Mouse (Mus musculus) left cerebral cortex, postnatal 14 days (tissue): ENCODE results near the gene Slc7a11. TPM values are rescaled to one million over a fixed set of nuclear protein-coding genes. Genes with fewer than 3 reads are reported as not detected.

ENCODE experiments used
- DNase-seq, 2 experiments: peaks; one replicate each; pipeline ENCODE4 v3.0.0; 2021 to 2022; ENCODE audit warnings: low spot score in 2 of 2, mixed read lengths in 1 of 2
- intact Hi-C: fragments of 180-260 bp; cut with DNase I; formaldehyde crosslinking; loops from one replicate; pipeline ENCODE4 v1.15.1; 2025
- total RNA-seq, 2 experiments: library from RNA; stranded (reverse); gene quantifications; 2 replicates each; pipeline ENCODE4 v1.2.3; 2021

Slc7a11 gene
- total RNA-seq, 2 experiments from 2014 or later = 20.7 to 22.6 TPM

- intact Hi-C loops = no loop called here
These were observed 21.7 kb downstream of the Slc7a11 start for GRCm38 (mm10) chr3:50421480-50422277.

DNA sequence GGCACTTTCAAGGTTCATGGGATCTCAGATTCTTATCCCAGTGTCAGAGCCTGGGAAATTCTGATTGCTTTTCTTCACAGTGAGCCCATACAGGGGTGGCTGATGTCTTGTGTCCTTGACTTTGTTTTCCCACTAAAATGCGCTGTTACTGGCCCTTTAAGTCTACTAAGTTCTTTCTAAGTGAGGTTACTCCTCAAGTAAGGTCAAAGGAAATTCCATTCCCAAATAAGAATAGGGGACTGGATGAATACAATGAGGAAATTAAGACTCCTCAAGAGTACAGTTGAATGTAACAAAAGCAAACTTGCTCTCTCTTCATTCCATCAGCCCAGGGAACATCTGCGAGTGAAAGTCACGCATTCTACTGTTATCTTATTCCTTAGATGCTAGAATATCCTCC is 24.3 kb downstream of the Slc7a11 start:
- no peak for DNase-seq
- intact Hi-C loops = no loop called here

More at GRCm38 (mm10) chr3:50421480-50422277, 21.7 kb downstream of the Slc7a11 start:
- peak; percentile 43 to 47 for DNase-seq

DNA sequence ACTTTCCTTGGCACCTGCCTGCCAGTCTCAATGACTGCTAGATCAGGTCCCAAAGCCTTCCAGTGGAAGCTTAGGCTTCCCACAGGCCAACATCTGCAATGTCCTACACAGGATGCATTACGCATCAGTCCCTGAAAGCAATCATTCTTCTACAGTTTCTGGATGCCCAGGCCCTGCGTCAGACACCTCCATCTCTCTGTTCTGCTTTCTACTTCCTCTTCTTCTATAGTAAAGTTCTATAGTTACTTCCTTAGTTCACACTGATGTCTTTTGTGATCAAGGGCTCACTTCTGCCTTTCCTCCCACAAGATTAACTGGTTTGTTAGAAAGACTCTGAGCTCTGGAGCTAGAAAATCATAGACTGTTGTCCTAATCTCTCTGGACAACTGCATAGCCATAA is 36.6 kb downstream of the Slc7a11 start:
- intact Hi-C loops = no loop called here
- no peak for DNase-seq

DNA sequence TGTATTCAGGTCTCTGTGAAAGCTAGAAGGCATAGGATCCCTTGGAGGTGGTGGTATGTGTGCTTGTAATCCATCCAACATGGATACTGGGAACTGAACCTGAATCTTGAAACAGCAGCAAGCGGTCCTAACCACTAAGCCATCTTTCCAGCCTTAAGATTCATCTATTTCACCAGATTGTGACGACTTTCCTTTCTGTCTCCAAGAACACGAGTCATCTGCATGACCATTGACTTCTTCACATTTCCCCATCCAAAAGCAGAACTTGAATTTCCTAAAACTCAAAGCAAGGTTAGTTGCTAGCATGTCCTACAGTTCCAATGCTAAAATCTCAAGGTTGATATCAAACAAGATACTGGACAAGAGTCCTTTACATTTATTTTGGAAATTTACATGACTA is 37.5 kb downstream of the Slc7a11 start:
- intact Hi-C loops = no loop called here
- DNase-seq = no peak

GRCm38 (mm10) chr3:50388786-50389185 is 54.6 kb downstream of the Slc7a11 start:
- intact Hi-C loops = no loop called here

DNA sequence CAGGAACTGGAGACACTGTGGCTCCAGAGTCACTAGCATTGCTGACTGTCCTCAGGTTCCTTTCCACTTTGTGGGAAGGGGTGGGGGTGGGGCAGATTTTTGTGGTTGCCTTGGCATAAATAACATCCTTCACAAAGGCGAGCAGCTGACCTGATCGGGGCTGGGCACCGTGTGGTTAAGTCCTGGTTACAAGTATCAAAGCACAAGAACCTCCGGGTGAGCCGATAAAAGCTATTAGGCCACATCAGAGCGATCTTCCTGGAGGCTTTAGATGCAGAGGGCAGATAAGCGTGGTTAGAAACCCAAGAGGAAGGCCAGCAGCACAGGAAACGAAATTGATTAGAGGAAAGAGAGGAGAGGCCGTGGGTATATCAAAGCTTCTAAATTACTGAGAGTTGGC is 55.1 kb downstream of the Slc7a11 start:
- no peak for DNase-seq
- intact Hi-C loops = no loop called here

More at GRCm38 (mm10) chr3:50388786-50389185, 54.6 kb downstream of the Slc7a11 start:
- DNase-seq = no peak

DNA sequence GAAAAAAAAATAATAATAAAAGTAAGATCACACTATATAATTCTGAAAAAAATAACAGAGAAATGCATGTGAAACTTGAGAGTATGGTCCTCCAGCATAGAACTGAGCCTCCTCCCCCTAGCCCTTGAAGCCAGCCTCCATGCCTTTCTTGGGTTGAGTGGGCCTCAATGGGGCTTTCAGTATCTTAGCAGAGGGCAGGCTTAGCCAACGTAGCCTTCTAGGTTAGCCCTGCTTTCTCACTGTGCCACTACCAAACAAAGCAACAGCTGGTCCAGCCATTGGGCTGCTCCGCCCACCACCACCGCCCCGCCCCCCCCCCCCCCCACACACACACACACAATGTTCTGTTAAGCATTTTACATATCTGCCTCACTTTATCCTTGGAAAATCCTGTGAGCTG is 56.1 kb downstream of the Slc7a11 start:
- intact Hi-C loops = no loop called here

DNA sequence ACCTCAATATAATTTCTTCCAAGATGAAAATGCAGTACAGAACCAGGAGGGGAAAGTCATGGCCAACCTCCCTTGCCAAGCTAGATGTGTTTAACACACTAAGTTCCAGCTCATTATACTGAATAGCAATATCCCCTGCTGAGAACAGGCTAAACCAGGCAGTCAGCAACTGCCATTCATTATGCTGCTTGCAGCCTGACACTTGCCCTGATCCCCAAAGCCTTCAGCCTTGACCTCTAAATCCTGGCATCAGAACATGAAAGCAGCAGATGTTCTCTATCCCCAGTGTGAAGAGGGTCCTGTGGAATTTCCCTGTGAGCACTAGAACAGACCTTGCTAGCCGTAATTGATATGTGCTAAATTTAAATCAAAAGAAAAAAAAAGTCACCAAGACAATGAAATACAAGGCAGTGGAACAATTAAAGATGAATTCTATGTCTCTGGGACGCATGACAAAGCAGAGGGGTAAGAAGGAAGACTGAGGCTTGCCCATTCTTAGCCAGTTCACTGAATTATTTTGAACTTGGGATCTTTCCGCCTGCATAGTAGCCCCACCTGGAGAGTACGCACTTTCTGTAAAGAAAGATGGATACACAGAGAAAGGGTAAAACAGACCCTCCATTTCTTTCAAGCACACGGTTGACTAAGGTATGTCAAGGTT is 56.7 kb downstream of the Slc7a11 start:
- intact Hi-C loops = no loop called here
- DNase-seq = no peak

More for the DNA sequence above, 56.1 kb downstream of the Slc7a11 start:
- DNase-seq = no peak

DNA sequence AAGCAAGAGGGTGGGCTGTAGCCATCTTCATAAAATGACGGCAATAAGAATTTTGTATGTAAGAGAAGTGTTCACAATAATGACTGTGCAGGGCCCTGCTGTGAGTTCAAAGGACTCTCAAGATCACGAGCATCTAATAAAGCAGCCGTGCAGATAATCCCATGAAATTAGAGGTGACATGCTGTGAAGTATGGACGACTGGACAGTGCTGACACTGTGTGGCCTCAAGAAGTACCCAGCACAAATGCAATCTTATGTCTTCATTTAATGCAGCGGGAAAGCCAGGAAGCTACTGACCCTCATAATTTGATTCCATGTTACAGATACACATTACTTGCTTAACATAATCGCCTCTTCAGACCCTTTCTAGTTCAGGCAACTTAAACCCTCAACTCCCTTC is 57.3 kb downstream of the Slc7a11 start:
- intact Hi-C loops = no loop called here
- no peak for DNase-seq

GRCm38 (mm10) chr3:50382729-50383128 is 60.7 kb downstream of the Slc7a11 start:
- DNase-seq = no peak
- intact Hi-C loops = loop anchor here (5.0 kb wide), 1 partner anchor 525 kb away; no protein-coding TSS in a partner anchor

DNA sequence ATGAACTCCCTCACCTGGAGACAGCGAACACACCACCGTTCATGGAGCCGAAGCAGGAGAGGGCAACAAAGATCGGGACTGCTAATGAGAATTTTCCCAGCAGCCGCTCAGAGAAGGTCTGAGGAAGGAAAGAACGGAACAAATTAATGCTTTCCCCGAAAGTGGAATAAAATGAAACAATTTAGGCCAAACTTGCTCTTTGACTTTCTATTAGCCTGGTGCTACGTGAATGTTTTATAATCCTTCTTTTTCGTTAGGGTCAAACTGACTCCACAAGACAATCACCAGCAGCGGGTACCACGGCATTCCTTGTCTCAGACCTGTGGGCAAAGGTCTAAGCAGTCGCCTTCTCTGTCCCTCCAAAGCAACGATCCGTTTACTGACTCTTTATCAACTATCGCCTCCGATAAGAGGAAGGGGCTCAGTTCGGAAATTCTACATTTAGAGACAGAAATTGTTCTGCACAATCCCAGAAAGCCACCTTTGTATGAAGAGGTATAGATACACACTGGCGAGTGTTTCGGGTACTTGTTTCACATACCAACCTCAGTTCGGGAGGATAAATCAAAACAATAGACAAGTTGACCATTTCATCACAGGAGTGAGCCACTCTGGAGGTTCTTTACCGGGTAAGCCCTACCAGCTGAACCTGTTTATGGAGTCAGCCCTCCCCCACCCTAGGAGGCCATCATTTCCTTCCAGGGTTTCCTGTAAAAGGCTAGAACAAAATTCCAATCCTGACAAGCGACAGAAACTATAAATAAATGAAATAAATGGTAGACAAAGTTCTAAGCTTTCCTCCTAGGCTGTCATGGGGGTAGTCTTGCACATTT is 61.3 kb downstream of the Slc7a11 start:
- intact Hi-C loops = loop anchor here (2.0 to 5.0 kb wide), 2 partner anchors 77 to 525 kb away; no protein-coding TSS in a partner anchor
- DNase-seq = no peak

DNA sequence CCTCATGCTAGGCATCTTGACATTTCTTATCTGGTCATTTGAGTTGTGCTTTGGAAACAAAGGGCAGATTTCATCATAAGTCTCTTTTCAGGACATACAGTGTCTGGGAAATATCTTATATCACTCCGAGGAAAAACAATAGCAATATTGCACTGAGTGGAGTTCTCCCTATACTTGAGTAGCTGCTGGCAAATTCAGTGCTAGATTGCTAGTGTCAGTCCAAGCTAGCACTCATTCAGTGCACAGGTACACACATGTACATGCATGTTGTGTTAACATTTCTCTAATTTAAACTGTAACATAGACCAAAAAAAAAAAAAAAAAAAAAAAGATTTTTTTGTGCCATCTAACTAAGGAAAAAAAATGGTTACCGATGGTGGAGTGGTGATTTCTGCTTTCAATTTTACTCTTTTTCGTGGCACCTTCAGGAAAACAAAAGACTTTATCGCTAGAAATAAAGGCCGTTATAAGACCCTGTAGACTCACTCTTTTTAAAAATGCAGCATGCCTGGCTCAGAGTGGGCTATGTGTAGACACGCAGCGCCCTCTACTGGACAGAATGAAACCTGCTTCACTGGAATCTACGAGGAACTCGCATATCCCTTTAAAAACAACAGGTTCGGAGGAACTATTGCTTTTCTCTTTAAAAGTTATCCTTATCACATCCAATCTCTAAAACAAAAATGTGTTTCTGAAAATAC is 62.1 kb downstream of the Slc7a11 start:
- intact Hi-C loops = loop anchor here (2.0 to 5.0 kb wide), 2 partner anchors 77 to 526 kb away; no protein-coding TSS in a partner anchor
- DNase-seq = peak; percentile 91 to 95

- no peak for DNase-seq
- intact Hi-C loops = loop anchor here (2.0 to 5.0 kb wide), 4 partner anchors 75 to 1288 kb away; no protein-coding TSS in a partner anchor
These were observed 63.5 kb downstream of the Slc7a11 start for GRCm38 (mm10) chr3:50379942-50380341.

- intact Hi-C loops = loop anchor here (5.0 kb wide), 2 partner anchors 747 to 1283 kb away; no protein-coding TSS in a partner anchor
- DNase-seq = peak; percentile 12 to 23
These were observed 67.9 kb downstream of the Slc7a11 start for GRCm38 (mm10) chr3:50375477-50375876.

- intact Hi-C loops = no loop called here
- DNase-seq = no peak
These were observed 73.6 kb downstream of the Slc7a11 start for GRCm38 (mm10) chr3:50369791-50370190.

DNA sequence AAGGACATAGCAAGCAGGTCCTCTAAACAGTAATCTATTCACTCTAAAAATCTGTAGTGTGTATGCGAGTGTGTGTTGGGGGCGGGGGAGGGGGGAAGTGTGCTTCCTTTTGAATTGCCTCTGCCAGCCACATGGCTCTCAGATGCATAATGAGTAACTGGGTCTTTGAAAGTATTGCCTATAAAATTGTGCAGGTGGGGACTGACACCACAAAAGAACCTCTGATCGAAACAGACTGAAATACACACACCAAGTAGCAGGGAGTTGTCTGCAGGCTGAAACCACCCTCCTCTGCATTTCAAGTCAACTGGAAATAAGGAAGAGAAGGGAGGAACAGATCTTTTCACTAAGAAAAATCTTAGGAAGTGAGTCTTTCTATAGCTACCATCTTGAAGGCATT is 76.2 kb downstream of the Slc7a11 start:
- DNase-seq = no peak
- intact Hi-C loops = no loop called here

GRCm38 (mm10) chr3:50363659-50364058 is 79.8 kb downstream of the Slc7a11 start:
- DNase-seq = no peak
- intact Hi-C loops = no loop called here

GRCm38 (mm10) chr3:50347081-50347480 is 96.3 kb downstream of the Slc7a11 start:
- DNase-seq = no peak
- intact Hi-C loops = no loop called here

GRCm38 (mm10) chr3:50344411-50344810 is 99.0 kb downstream of the Slc7a11 start:
- intact Hi-C loops = no loop called here

More at GRCm38 (mm10) chr3:50344411-50344810, 99.0 kb downstream of the Slc7a11 start:
- no peak for DNase-seq
